Mouse (Mus musculus) kidney, adult 2 months (tissue): ENCODE measurements at regions not wholly inside any gene's neighbourhood (a gene's known extent, or its start where the extent isn't known, plus 50 kb on each side); places are given as distances from the start of the nearest gene placed in this dataset.

ENCODE experiments used
- CTCF ChIP-seq: fragments of 200-500 bp; conservative IDR thresholded peaks from 2 replicates; pipeline ENCODE4 v1.5.1; 2011; ENCODE audit warnings: low read depth, mild to moderate bottlenecking, control low read depth, low read length, moderate library complexity, mixed read lengths; ENCODE audit not compliant: insufficient read depth, insufficient read length
- POLR2A ChIP-seq: fragments of 200-500 bp; IDR thresholded peaks from one replicate; pipeline ENCODE4 v1.6.1; 2011; ENCODE audit warnings: low read depth, low read length, control low read depth

- TF ChIP-seq CTCF (no peak), POLR2A (no peak)
Observed at GRCm38 (mm10) chr10:102686667-102687397, 174.8 kb downstream of the Rassf9 start.
